Mouse (Mus musculus) bone marrow, adult 2 months (tissue): ENCODE data around the gene Thap4. TPM values are rescaled to one million over a fixed set of nuclear protein-coding genes. Genes with fewer than 3 reads are reported as not detected.
"Not testable (repeated sequence)": the region's sequence is repeated elsewhere in the genome, so short reads cannot be mapped to it uniquely, and the experiment has no call there.

ENCODE experiments used
- H3K27ac ChIP-seq: fragments of 200-500 bp; 2 replicates; pipeline ENCODE4 v1.5.1; 2012; ENCODE audit warnings: low read depth, mild to moderate bottlenecking, control low read depth, inconsistent platforms, low read length; ENCODE audit not compliant: control insufficient read depth, poor library complexity, insufficient read depth
- H3K4me1 ChIP-seq: fragments of 200-500 bp; 2 replicates; pipeline ENCODE4 v1.6.1; 2011; ENCODE audit warnings: low read length; ENCODE audit not compliant: control insufficient read depth, insufficient read depth
- H3K4me3 ChIP-seq: fragments of 200-500 bp; replicated peaks from 2 replicates; pipeline ENCODE3; 2011; ENCODE audit warnings: mild to moderate bottlenecking, low read depth, low read length, control low read depth; ENCODE audit not compliant: control insufficient read depth
- CTCF ChIP-seq: fragments of 200-500 bp; IDR thresholded peaks from 2 replicates; pipeline ENCODE4 v1.5.1; 2011; ENCODE audit warnings: low read length, control low read depth; ENCODE audit not compliant: control insufficient read depth, insufficient read depth
- POLR2A ChIP-seq: fragments of 200-500 bp; IDR thresholded peaks from 2 replicates; pipeline ENCODE4 v1.6.1; 2011; ENCODE audit warnings: low read depth, mild to moderate bottlenecking, control low read depth, low read length, borderline replicate concordance; ENCODE audit not compliant: control insufficient read depth
- WGBS: fragments of 180-500 bp; shearing (Covaris S2); methylation state at CpG from one replicate; pipeline ENCODE4 v1.1.7; 2018; 5-methylcytosine and 5-hydroxymethylcytosine counted together
- polyA plus RNA-seq: library from polyadenylated mRNA; stranded (reverse); fragments of >200 nt; gene quantifications from 2 replicates; pipeline ENCODE4 v1.2.4, GENCODE M21; 2011; ENCODE audit warnings: low replicate concordance; ENCODE audit not compliant: missing spikeins, insufficient read depth, insufficient read length

Thap4 gene
- polyA plus RNA-seq, 1 experiment: 13.0 TPM

- 6% methylated on average over 7 of the region's 7 CpGs for WGBS
- no peak overlapping the region for H3K27ac ChIP-seq
- H3K4me3 ChIP-seq: no peak overlapping the region
- H3K4me1 ChIP-seq: peaks cover 2% of the 10 kb centered on the region; the same call in 1 of the 2 replicates
- TF ChIP-seq POLR2A (no peak), CTCF (no peak)
Measured at GRCm38 (mm10) chr1:93679889-93680568, 74.6 kb downstream of the Thap4 start.

GRCm38 (mm10) chr1:93678386-93678785, 76.3 kb downstream of the Thap4 start:
- Histone ChIP-seq H3K4me1 (peaks cover 2% of the 10 kb centered on the region; the same call in 1 of the 2 replicates), H3K27ac (no peak overlapping the region), H3K4me3 (no peak overlapping the region)
- no peak for TF ChIP-seq POLR2A
- no peak for TF ChIP-seq CTCF
- WGBS: 35% methylated on average over 2 of the region's 2 CpGs

DNA sequence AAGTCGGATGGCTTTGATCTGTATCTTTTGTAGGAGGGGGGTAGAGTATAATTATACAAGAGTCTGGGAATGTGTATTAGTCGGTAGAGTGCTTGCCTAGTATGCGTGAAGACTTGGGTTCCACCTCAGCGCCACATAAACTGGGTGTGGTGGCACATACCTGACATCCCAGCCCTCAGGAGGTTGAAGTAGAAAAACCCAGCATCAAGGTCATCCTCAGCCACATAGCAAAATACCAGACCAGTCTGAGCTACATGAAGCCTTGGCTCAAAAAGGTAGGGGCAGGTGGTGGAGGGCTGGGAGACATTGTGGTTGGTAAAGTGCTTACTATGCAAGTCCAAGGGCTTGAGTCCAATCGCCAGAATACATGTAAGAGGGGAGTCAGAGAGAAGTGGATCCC, 82.0 kb downstream of the Thap4 start:
- Histone ChIP-seq H3K4me3 (no peak overlapping the region), H3K4me1 (no peaks in the 10 kb centered on the region), H3K27ac (no peak overlapping the region)
- WGBS: 86% methylated on average over 5 of the region's 5 CpGs
- TF ChIP-seq CTCF: no peak
- TF ChIP-seq POLR2A: no peak

- Histone ChIP-seq H3K27ac (no peak overlapping the region), H3K4me3 (no peak overlapping the region), H3K4me1 (no peaks in the 10 kb centered on the region)
- TF ChIP-seq CTCF: no peak
- no peak for TF ChIP-seq POLR2A
Measured at GRCm38 (mm10) chr1:93669941-93670340, 84.7 kb downstream of the Thap4 start.

GRCm38 (mm10) chr1:93668791-93669548, 85.7 kb downstream of the Thap4 start:
- 6% methylated on average over 17 of the region's 17 CpGs for WGBS
- no peak overlapping the region for H3K27ac ChIP-seq
- TF ChIP-seq POLR2A (peak; percentile 25; the same call in 1 of the 2 replicates), CTCF (peak; percentile 59)
- peak overlapping the region; percentile 66 for H3K4me3 ChIP-seq
- H3K4me1 ChIP-seq: no peaks in the 10 kb centered on the region

DNA sequence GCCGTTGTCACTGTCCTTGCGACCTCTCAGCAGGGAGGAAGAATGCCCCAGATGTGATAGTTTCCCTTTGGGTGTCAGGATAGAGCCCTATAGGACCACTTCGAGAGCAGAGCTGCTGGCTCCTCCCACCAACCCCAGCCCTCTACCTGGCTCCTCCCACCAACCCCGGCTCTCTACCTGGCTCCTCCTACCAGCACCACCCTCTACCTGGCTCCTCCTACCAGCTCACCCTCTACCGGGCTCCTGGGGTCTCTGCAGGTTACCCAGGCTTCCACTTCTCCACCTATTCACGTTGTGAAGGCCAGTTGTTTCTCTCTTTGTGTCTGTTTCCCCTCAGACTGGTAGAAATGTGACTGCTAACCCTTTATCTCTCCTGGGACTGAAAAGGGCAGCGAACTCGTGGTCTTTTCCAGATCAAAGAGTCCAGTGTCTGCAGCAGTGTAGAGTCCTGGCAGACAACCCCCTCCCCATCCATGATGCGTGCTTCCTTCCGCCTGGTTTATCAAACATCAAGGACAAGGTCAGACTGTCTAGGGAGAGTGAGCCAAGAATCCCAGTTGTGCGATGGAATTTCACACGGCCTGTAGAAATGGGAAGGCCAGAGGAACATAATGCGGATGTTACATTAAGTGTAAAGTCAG, 86.8 kb downstream of the Thap4 start:
- Histone ChIP-seq H3K27ac (no peak overlapping the region), H3K4me1 (no peaks in the 10 kb centered on the region), H3K4me3 (no peak overlapping the region)
- TF ChIP-seq POLR2A: no peak
- no peak for TF ChIP-seq CTCF
- WGBS: 48% methylated on average over 13 of the region's 13 CpGs

DNA sequence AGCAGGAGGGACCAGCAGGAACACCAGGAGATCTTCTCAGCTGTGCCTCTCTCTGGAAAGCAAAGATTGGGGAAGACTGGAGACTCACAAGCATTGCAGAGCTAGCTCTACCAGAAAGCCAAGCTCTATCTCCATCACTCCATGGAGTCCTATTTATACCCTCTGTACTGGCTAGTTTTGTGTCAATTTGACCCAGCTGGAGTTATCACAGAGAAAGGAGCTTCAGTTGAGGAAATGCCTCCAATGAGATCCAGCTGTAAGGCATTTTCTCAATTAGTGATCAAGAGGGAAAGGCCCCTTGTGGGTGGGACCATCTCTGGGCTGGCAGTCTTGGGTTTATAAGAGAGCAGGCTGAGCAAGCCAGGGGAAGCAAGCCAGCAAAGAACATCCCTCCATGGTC, 96.1 kb downstream of the Thap4 start, which contains the start of gene Stk25:
Gene Stk25, minus strand, starts transcription at position 101 of the 400 bp plus-strand sequence.
- not testable (repeated sequence) for H3K27ac ChIP-seq, H3K4me3 ChIP-seq, H3K4me1 ChIP-seq

- 79% methylated on average over 5 of the region's 5 CpGs for WGBS
- Histone ChIP-seq H3K27ac (no peak overlapping the region), H3K4me1 (no peaks in the 10 kb centered on the region), H3K4me3 (no peak overlapping the region)
- TF ChIP-seq POLR2A (no peak), CTCF (no peak)
Measured at GRCm38 (mm10) chr1:93657025-93657360, 97.7 kb downstream of the Thap4 start.
